Mouse (Mus musculus): ENCODE measurements around the gene Sept1. TPM values are rescaled to one million over a fixed set of nuclear protein-coding genes. Genes with fewer than 3 reads are reported as not detected.
"Not testable (repeated sequence)": the region's sequence is repeated elsewhere in the genome, so short reads cannot be mapped to it uniquely, and the experiment has no call there.

Sept1 gene
- total RNA-seq, 2 experiments from 2014 or later: 4.2 to 5.0 TPM

GRCm38 (mm10) chr7:127255965-127256364, 23.0 kb upstream of the Sept1 start:
- no peak for DNase-seq
- intact Hi-C loops (cut with DNase I; ENCODE audit: low total_unique reads): no loop called here

GRCm38 (mm10) chr7:127255008-127255407, 22.1 kb upstream of the Sept1 start:
- intact Hi-C loops (cut with DNase I; ENCODE audit: low total_unique reads): no loop called here
- no peak for DNase-seq

DNA sequence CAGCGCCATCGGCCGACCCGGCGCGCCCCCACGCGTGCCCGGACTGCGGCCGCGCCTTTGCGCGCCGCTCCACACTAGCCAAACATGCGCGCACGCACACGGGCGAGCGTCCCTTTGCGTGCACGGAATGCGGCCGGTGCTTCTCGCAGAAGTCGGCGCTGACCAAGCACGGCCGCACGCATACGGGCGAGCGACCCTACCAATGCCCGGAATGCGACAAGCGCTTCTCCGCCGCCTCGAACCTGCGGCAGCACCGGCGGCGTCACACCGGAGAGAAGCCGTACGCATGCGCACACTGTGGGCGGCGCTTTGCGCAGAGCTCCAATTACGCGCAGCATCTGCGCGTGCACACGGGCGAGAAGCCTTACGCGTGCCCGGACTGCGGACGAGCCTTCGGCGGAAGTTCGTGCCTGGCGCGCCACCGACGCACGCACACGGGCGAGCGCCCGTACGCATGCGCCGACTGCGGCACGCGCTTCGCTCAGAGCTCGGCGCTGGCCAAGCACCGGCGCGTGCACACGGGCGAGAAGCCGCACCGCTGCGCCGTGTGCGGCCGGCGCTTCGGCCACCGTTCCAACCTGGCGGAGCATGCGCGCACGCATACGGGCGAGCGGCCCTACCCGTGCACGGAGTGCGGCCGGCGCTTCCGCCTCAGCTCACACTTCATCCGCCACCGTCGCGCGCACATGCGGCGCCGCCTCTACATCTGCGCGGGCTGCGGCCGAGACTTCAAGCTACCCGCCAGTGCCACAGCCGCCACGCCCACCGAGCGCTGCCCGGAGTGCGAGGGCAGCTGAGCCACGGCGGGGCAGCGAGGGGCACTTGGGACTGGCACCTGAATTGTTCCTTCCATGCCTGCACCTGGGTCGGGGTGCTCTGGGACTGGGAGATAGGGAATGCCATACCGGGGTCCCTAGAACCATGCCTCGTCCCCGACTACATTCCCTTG, 21.2 kb upstream of the Sept1 start:
- intact Hi-C loops (cut with DNase I; ENCODE audit: low total_unique reads): no loop called here
- peak; percentile 95 for DNase-seq

GRCm38 (mm10) chr7:127253341-127253740, 20.4 kb upstream of the Sept1 start:
- DNase-seq: no peak
- intact Hi-C loops (cut with DNase I; ENCODE audit: low total_unique reads): no loop called here

DNA sequence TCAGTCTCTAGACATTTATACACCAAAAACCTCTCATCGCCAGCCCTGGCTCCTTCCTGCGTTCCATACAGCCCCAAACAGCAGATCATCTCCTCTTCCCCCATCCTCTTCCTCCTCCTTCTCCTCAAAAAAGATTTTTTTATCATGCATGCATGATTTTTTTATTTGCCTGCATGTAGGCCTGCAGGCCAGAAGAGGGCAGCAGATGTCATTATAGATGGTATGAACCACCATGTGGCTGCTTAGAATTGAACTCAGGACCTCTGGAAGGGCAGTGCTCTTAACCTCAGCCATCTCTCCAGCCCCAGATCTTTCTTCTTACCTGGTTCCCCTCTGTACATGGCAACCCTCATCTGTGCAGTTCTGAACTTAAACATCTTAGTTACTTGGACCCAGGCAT, 19.5 kb upstream of the Sept1 start:
- intact Hi-C loops (cut with DNase I; ENCODE audit: low total_unique reads): no loop called here

GRCm38 (mm10) chr7:127250511-127250910, 17.6 kb upstream of the Sept1 start:
- DNase-seq; intact Hi-C loops (cut with DNase I; ENCODE audit: low total_unique reads): not testable (repeated sequence)

More for the DNA sequence above, 19.5 kb upstream of the Sept1 start:
- DNase-seq: no peak

GRCm38 (mm10) chr7:127244658-127245510, 12.0 kb upstream of the Sept1 start:
- intact Hi-C loops (cut with DNase I; ENCODE audit: low total_unique reads): no loop called here
- DNase-seq: peak; percentile 72

GRCm38 (mm10) chr7:127243870-127244657, 11.1 kb upstream of the Sept1 start, which contains the start of gene Zfp771:
Gene Zfp771 (plus strand): TSS chr7:127244274.
- intact Hi-C loops (cut with DNase I; ENCODE audit: low total_unique reads): no loop called here
- peak; percentile 99 for DNase-seq

- intact Hi-C loops (cut with DNase I; ENCODE audit: low total_unique reads): no loop called here
- DNase-seq: no peak
Observed at GRCm38 (mm10) chr7:127243361-127243867, 10.5 kb upstream of the Sept1 start.

GRCm38 (mm10) chr7:127234777-127235176, 1.8 kb upstream of the Sept1 start:
- DNase-seq: no peak

DNA sequence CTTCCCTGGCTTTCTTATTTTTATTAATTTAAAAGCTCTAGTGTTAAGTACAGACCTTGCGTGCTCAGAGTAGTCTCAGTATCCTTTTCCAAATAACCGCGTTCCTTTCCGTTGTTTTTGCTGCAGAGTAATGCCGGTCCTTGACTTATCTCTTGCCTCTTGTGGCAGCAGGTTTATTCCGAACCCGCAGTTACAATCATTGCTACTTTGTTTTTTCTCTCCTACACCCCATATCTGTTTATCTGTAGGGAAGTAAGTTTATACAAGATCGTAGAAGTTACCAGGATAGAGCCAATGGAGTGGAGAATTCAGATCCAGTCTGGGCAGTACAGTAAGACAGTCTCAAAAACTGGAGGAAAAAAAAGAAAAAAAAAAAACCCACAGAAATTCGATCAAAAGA, 835 bp upstream of the Sept1 start:
- intact Hi-C loops (cut with DNase I; ENCODE audit: low total_unique reads): no loop called here
- no peak for DNase-seq

More at GRCm38 (mm10) chr7:127234777-127235176, 1.8 kb upstream of the Sept1 start:
- intact Hi-C loops (cut with DNase I; ENCODE audit: low total_unique reads): no loop called here

DNA sequence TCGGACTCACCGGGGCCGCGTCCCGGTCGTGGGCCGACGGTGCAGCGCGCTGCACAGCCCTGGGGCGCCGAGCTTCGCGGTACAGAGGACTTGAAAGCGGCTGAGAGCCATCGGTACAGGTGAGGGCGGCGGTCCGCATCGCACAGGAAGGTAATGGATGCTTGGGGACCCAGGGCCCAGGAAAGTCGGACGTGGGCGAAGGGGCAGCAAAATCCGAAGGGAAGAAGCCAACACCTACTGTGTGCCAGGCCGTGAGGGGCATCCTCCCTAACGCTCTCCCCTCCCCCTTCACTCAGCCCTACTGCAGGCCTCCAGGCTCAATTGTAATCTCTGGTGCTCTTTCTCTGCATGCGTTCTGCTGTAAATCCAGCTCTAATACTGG, 429 bp upstream of the Sept1 start:
- no peak for DNase-seq
- intact Hi-C loops (cut with DNase I; ENCODE audit: low total_unique reads): no loop called here

GRCm38 (mm10) chr7:127231826-127232621, 906 bp downstream of the Sept1 start:
- intact Hi-C loops (cut with DNase I; ENCODE audit: low total_unique reads): no loop called here
- no peak for DNase-seq

- intact Hi-C loops (cut with DNase I; ENCODE audit: low total_unique reads): no loop called here
- DNase-seq: no peak
Observed at GRCm38 (mm10) chr7:127231376-127231775, 1.6 kb downstream of the Sept1 start.

DNA sequence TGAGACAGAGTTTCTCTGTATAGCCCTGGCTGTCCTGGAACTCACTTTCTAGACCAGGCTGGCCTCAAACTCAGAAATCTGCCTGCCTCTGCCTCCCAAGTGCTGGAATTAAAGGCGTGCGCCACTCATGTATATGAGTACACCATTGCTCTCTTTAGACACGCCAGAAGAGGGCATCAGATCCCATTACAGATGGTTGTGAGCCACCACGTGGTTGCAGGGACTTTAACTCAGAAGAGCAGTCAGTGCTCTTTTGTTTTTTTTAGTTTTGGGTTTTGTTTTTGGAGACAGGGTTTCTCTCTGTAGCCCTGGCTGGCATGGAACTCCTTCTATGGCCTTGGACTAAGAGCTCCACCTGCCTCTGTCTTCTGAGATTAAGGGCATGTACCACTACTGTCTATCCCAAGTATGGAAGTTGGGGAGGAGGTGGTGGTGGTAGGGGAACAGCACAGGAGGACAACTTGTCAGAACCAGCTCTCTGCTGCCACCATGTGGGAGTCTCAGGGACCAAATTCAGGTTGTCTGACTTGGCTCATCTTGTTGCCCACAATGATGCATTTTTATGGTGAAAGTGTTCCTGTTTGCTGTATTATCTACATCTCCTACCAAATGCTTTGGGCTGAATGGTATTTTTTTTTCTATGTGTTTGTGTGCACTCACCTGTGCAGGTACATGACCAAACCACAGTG, 4.2 kb downstream of the Sept1 start:
- intact Hi-C loops (cut with DNase I; ENCODE audit: low total_unique reads): no loop called here

GRCm38 (mm10) chr7:127225147-127225995, 7.6 kb downstream of the Sept1 start:
- DNase-seq: no peak
- intact Hi-C loops (cut with DNase I; ENCODE audit: low total_unique reads): no loop called here

More for the DNA sequence above, 4.2 kb downstream of the Sept1 start:
- DNase-seq: peak; percentile 80

DNA sequence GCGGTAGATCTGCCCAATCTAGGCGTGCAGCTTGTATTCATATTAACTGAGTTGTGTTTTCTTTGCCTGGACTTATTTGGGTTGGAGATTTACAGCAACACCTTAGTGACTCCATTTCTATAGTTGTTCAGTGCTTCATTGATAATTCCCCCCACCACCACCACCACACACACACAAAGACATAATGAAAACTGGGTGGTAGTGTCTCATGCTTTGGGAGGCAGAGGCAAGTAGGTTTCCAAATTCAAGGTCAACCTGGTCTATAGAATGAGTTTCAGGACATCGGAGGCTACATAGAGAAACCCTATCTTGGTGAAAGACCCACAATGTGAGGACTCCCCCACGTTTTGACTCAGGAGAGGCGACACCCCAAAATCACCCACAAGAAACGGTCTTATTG, 8.3 kb downstream of the Sept1 start:
- intact Hi-C loops (cut with DNase I; ENCODE audit: low total_unique reads): no loop called here
- DNase-seq: no peak

All from gastrocnemius, postnatal 14 days (tissue).